Mouse (Mus musculus): ENCODE results near the gene Hapln1.

The Hapln1 gene

DNA sequence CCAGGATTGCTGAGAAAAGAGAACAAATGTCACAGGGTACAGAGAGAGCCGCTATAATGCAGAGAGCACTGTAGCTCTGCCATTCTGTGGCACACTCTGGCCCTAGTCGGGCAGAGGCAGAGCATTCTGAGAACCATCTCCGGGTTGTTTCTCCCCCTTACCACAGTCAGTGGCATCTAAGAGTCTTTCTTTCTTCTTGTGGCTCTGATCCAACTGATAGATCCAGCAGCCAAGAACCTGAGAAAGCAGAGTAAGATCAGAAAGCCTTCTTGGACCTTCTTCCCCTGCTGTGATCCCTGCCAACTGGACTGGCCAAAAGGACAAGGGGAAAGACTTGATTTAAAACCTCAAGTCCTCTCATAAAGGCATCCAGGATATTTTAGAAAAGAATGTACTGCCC is 63.7 kb downstream of the Hapln1 start:
- DNase-seq, result no peak

GRCm38 (mm10) chr13:89607399-89607798 is 67.8 kb downstream of the Hapln1 start:
- no peak for DNase-seq

GRCm38 (mm10) chr13:89619064-89619463 is 79.5 kb downstream of the Hapln1 start:
- no peak for DNase-seq

DNA sequence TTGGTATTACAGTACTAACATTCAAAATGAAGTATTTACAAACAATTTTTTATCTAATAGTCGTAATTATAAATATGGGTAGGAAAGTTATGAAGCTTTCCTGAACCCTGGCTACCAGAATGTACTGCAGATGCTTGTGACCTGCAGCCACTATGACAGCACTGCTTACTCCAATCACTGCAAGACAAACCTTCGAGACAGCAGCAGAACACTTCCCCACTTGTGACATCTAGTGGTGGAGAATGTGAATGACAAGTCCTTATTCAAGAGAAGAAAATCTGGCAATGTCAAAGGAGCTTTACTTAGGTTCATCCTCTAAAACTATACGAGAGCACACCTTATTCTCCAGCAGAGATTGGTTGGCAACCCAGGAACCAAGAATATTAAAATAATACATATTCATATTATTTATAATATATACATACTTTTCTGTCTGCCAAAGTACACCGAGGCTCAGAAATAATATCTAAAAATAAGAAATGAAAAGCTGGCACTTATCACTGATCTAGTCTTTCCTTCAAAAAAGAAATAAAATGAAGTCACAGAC is 94.6 kb downstream of the Hapln1 start:
- DNase-seq, result peak; percentile 24

GRCm38 (mm10) chr13:89637012-89637411 is 97.4 kb downstream of the Hapln1 start:
- no peak for DNase-seq

- DNase-seq, result no peak
Measured at GRCm38 (mm10) chr13:89645589-89645988, 106.0 kb downstream of the Hapln1 start.

DNA sequence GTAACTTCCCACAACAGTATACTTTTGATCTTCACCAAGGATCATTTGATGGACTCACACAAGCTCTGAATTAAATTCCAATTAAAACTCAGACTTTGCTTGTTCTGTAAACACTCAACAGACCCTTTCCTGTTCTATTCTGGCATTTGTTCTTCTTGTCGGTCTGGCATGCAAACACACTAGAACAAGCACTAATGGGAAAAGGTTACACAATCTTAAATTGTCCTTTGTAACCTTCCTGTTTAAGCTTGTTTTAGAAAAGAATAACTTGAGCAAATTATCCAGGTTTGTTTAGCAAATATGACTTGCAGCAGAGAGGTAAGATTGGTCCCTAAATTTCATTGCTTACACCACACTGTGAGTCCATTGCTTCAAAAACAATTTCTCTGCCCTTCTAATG is 113.2 kb downstream of the Hapln1 start:
- DNase-seq, result no peak

- DNase-seq, result no peak
Measured at GRCm38 (mm10) chr13:89653279-89653678, 113.7 kb downstream of the Hapln1 start.

DNA sequence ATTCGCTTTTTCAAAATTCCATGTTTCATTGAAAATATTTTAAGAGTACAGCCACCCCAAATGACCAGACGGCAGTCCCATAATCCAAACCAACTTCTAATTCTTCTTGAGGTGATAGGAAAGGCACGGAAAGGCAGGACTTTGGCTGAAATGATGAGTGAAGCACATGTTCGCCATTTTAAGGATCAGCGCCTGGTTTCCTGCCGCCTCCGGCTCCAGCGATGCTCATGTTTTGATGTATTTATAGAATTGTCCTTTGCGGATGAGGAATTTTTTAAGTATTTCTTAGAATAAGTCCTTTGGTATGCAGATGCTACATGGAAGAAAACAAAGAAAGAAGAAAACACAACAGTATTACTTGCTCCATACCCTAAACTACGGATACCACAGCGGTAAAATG is 117.5 kb downstream of the Hapln1 start:
- DNase-seq, result no peak
